8 mouse cellular contexts compared by ENCODE assay signal in the genomic region with DNA sequence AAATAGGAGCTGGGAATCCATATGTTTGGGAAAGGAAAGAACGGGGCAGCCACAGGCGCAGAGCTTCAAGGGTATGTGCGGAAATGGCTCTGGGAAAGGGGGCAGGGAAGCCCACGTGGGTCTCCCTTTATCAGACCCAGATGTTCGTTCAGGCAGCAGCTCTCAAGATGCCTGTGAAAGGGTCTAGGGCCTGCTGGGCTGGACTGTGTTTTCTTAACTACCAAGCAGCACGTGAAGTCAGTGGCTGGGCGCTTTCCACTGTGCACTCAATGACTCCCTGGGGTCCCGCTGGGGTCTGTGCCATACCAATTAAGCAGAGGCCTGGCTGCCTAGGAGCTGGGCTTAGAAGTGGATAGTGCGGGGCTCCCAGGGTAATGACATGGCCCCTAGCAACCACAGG. TPM values are rescaled to one million over a fixed set of nuclear protein-coding genes. Genes with fewer than 3 reads are reported as not detected.
DNase-seq lines count a peak whose midpoint lies in the region; ATAC-seq lines count a peak whose summit lies in the region.

No protein-coding gene starts in this region.

- peak overlapping the region; percentile 89 for H3K27ac ChIP-seq in forebrain, embryonic 10.5 days

- intact Hi-C loops in heart, postnatal 10 days (cut with DNase I), result no loop called here

- H3K4me1 ChIP-seq in forebrain, embryonic 10.5 days, result peaks cover 43% of the 10 kb centered on the region

- no peaks in the 10 kb centered on the region for H3K9me3 ChIP-seq in forebrain, embryonic 10.5 days

- WGBS in forebrain, embryonic 10.5 days, result 4% methylated on average over 9 of the region's 9 CpGs

- H3K36me3 ChIP-seq in forebrain, embryonic 10.5 days (replicated peaks), result no peaks in the 10 kb centered on the region

- H3K4me3 ChIP-seq in forebrain, embryonic 10.5 days, result peak overlapping the region; percentile 36

- no peaks in the 10 kb centered on the region for H3K27me3 ChIP-seq in forebrain, embryonic 10.5 days (ENCODE audit: poor library complexity, severe bottlenecking)

- peak; percentile 54 for ATAC-seq in megakaryocyte-erythroid progenitor cell, adult 5-6 weeks (replicated peaks; ENCODE audit: low FRiP score, low TSS enrichment, poor library complexity, severe bottlenecking)

- peak; percentile 55 to 58 for DNase-seq in layer of hippocampus, adult 8-10 months (ENCODE audit: low spot score in 2 of 2)
- no peak for DNase-seq in layer of hippocampus, postnatal 25 days (ENCODE audit: extremely low spot score in 1 of 2, low spot score in 1 of 2)
- peak; percentile 64 for DNase-seq in adipocyte (ENCODE audit: low spot score)
- peak; percentile 88 for DNase-seq in forebrain, embryonic 10.5 days (ENCODE audit: extremely low spot score, low spot score)
- peak; percentile 72 to 78 for DNase-seq in heart, postnatal 10 days
- peak; percentile 74 for DNase-seq in yolk sac, embryonic 10.5 days (ENCODE audit: low spot score)
- no peak for DNase-seq in spleen, postnatal 4 days (ENCODE audit: low spot score in 2 of 2)

RNA-seq across cellular contexts. Expression of gene Chd9, which starts 33.9 kb away (rescaled TPM):
- total RNA-seq in layer of hippocampus, adult 8-10 months (2022), result 100 to 1,000 TPM; 240 to 270 (median 254) TPM
- 100 to 1,000 TPM; 236 to 287 TPM for total RNA-seq in layer of hippocampus, postnatal 25 days (2021)
- polyA plus RNA-seq in forebrain, embryonic 10.5 days (2016; fragmentation: Nextera tagmentation; extraction: Ambion mirVana), result 28.4 and 33.4 TPM in 2 replicates
- total RNA-seq in heart, postnatal 10 days (2021), result 10 to 100 TPM; 47.9 to 51.0 TPM
- 43.1 and 47.2 TPM in 2 replicates for total RNA-seq in megakaryocyte-erythroid progenitor cell, adult 5-6 weeks (2014; fragmentation: Nextera tagmentation)
- total RNA-seq in megakaryocyte-erythroid progenitor cell, adult 5-6 weeks (2017), result 57.7 and 59.8 TPM in 2 replicates

RNA-seq across cellular contexts. Expression of gene Gm19935, which starts 44.8 kb away (rescaled TPM):
- 1 to 10 TPM; 2.9 to 3.9 (median 3.7) TPM for total RNA-seq in layer of hippocampus, adult 8-10 months (2022)
- total RNA-seq in layer of hippocampus, postnatal 25 days (2021), result 1 to 10 TPM; 1.9 to 2.0 TPM
- polyA plus RNA-seq in forebrain, embryonic 10.5 days (2016; fragmentation: Nextera tagmentation; extraction: Ambion mirVana), result not detected in 2 replicates
- not detected for total RNA-seq in heart, postnatal 10 days (2021)
- total RNA-seq in megakaryocyte-erythroid progenitor cell, adult 5-6 weeks (2014; fragmentation: Nextera tagmentation), result not detected in 2 replicates
- total RNA-seq in megakaryocyte-erythroid progenitor cell, adult 5-6 weeks (2017), result not detected in 2 replicates

Comparison
In these comparisons a context has a peak if more than half of its experiments do, and no peak if none do; other contexts are left out.
1. DNase-seq: peak in layer of hippocampus, adult 8-10 months (2 of 2), adipocyte (single experiment), forebrain, embryonic 10.5 days (single experiment), heart, postnatal 10 days (2 of 2) and yolk sac, embryonic 10.5 days (single experiment); none in layer of hippocampus, postnatal 25 days (0 of 2) and spleen, postnatal 4 days (0 of 2).